Mouse (Mus musculus) cerebellum, postnatal 25 days (tissue): ENCODE measurements around the gene Olfm4.

ENCODE experiments used
- DNase-seq, 2 experiments: peaks; one replicate each; pipeline ENCODE4 v3.0.0; 2021; ENCODE audit warnings: mixed read lengths in 2 of 2

The Olfm4 gene

DNA sequence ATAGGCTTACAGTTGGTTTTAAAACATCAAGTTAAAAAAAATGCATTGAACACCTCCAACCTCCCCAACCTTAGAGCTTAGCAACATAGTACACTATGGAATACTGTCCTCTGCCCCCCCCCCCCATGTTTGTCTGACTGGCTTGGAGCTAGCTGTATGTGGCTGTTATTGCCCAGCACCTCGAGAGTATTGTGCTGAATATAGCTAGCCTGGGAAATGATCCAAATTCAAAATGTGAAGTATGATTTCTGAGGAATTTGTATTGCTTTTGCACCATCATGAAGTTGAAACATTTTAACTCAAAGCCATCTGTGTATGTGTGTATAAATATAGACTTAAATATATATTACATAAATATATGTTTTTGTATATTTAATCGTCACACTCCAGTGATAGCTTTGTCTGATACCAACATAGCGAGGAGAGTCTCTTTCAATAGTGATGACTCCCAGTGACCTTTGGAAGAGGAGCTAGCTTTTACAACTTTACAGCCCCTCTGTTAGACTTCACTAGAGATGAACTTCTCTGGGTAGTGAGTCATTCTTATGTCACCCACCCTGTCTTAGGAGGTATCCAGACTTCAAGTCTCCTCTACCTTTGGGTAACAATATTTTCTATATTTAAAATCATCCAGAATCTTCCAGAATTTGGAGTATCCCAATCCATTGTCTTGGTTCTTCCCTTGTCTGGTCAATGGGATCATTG is 45.6 kb downstream of the Olfm4 start:
- no peak for DNase-seq

DNA sequence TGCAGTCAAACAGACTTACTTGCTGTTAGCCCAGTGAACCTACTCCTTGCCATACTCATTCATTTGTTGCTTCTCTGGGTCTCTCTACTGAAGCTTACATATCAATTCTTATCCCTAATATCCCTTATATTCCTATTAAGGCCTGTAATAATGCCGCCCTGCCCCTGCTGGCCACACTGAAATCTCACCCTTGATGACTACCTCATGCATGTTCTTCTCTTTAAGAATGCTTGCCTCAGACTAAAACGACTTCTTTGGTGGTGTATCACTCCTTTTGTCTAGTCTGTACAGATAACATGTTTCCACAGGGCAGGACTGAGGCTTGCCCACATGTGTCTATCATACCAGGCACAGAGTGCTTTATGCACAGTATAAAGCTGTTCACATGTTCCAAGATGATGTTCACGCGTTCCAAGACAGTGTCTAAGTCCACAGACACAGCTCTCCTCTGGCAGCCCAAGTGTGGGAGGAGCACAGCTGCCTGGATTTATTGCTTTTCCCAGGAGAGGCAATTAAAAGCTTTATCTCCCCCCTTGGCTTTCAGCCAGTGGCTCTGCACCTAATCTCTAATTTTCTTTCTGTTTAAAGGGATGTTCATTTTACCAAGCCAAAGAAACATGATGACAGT is 55.9 kb downstream of the Olfm4 start:
- no peak for DNase-seq

DNA sequence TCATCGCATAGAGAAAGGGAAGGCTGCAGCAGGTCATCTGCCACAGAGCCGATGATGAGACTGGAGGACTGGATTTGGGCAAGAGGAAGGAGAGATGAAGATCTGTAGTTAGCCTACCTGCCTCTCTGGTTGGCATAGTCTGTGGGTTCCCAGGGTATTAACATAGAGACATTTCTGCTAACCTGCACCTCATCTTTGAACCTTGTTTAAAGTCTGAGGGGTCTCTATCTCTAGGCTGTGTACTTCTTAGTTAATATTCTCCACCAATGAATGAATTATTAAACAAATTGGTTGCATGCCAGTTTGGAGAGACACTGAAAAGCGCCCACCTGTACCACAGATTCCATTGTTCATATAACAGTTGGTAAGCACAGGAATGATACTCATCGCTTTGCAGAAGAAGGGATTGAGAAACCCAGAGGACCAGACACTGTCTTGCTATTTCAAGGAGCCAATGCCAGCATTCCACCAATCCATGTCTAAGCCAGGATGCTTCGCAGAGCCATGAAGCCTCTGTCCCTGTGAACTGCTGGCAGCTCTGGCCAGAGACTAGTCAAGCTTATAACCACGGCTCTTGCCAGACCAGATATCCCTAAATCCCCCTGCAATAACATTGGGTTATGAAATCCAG is 62.3 kb downstream of the Olfm4 start:
- no peak for DNase-seq

DNA sequence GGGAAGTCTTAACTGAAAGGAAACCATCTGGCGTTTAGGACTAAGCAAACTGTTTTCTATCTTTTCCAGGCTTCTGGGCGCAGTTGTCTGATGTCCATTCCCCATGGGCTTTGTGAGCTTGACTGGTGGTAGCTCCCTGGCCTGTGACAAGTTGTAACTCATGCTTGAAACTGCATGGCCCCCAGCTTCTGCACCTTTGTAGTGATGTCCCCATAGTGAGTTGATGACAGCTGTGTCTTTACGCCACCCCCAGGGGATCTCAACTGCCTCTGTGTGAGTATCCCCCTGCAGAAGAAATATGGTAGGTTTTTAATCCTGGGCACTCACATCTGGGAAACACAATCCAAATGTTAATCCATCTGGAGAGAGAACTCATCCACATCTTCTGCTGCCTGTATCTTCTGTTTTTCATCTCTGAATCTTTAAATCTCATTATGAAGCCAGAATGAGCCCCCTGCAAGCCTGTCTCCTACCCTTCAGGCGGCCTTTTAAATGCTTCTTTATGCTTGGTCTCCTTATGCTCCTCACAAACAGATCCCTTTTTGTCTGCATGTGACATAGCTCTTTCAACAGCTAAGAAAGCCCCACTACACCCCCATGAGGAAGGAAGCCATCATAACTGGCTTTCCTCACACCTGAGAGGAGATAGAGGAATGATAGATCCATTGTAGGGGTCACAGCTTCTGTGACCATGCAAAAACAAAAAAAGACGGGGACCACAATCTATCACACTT is 63.7 kb downstream of the Olfm4 start:
- DNase-seq: no peak

DNA sequence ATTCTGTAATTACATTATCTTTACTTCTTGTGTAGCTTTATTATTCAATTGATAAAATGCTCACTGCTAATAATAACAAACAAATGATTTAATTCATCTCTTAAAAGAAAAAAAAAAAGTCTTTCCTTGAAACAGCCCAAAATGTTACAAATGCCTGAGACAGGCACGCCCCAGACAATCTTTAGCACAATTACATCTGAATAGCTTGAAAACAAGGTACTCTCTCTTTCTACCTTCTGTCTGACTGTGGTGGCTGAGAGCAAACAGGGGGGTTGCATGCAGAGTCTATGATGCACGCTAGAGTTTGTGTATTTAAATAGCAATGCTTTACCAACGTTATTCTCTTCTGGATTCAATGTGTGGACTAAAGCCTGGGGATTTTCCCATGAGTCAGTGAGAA is 71.8 kb downstream of the Olfm4 start:
- no peak for DNase-seq

DNA sequence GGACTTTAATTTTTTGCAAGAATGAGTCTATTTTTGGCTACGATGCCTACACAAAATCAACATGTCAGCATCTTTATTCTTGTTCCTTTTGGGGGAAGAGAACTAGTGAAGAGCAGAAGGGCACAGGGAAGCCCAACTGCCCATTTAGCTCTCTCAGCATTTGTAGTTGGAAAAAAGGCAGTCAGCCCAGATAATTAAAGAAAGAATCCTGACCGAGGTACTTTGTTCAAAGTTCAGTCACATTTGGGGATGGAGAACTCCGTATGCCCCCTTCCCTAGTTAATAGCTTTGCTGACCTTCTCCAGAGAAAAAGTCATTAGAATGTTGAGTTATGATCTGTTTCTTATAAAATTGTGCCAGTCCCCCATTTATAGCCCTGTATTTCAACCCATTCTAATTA is 77.8 kb downstream of the Olfm4 start:
- DNase-seq: no peak

DNA sequence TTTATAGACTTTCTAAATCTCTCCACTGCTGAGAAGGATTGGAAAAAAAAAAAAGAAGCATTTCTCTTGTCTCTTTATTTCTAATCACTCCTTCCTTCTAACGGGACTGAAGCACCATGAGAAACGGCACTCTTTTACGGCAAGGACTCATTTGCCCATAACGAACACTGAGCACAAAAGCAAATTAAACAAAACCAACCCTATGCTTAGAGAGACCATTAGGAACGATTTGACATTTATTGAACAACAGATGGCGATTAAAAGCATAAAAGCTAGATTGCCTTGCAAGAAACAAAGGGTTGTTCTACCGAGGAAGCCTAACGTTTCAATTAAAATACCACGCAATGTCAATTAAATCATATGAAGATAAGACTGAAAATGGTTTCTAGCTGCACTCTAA is 79.0 kb downstream of the Olfm4 start:
- no peak for DNase-seq

DNA sequence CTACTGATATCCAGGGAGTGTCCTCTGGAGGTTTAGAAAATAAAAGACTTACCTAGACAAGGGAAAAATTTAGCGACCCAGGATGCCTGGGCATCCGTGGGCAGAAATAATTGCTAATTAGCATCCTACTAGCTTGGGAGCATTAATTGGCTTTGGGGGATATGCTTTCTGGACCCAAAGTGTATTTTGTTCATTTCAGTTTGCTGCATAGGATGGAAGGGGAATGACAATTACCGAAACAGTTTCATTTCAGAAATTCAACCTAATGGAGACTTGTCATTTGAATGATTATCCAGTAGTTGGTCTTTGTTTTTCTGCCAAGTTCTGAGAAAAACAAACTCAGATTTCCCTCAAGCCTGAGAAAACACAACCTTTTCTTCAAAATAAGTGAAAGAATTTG is 86.7 kb downstream of the Olfm4 start:
- no peak for DNase-seq
